In genomic region chr19:38479473-38479872, GRCm38 (mm10) we compare ENCODE assay signal across 11 mouse cellular contexts. TPM values are rescaled to one million over a fixed set of nuclear protein-coding genes. Genes with fewer than 3 reads are reported as not detected.
A peak's percentile ranks its signal among the peaks of the same experiment; 100 is the strongest.
DNase-seq lines count a peak whose midpoint lies in the region; ATAC-seq and TF ChIP-seq lines count a peak whose summit lies in the region.
"Had no signal": no experiment of that assay in that cellular context is flagged by ENCODE, and none has a peak within 500 bp of the region (broad histone marks: within the 10 kb centered on the region; RNA-seq: fewer than 3 reads in every experiment).

No protein-coding gene starts in this region.

- no peak for ATAC-seq in midbrain, embryonic 11.5 days (ENCODE audit: low FRiP score)
- no peak for ATAC-seq in midbrain, embryonic 15.5 days (replicated peaks)
- no peak for ATAC-seq in forebrain, postnatal 0 days
- ATAC-seq in limb, embryonic 15.5 days (ENCODE audit: insufficient number of reproducible peaks, low FRiP score, low TSS enrichment, low read depth), result no peak

- H3K9ac ChIP-seq in midbrain, embryonic 11.5 days (ENCODE audit: low read length), result no peak overlapping the region
- no peak overlapping the region for H3K9ac ChIP-seq in midbrain, embryonic 15.5 days
- no peak overlapping the region for H3K9ac ChIP-seq in forebrain, postnatal 0 days
- no peak overlapping the region for H3K9ac ChIP-seq in limb, embryonic 15.5 days
- H3K9ac ChIP-seq: liver, embryonic 15.5 days had no signal

- no peaks in the 10 kb centered on the region for H3K36me3 ChIP-seq in heart, embryonic 10.5 days
- H3K36me3 ChIP-seq in midbrain, embryonic 11.5 days (ENCODE audit: control insufficient read depth, insufficient read depth, low read length), result no peaks in the 10 kb centered on the region
- no peaks in the 10 kb centered on the region for H3K36me3 ChIP-seq in midbrain, embryonic 15.5 days (replicated peaks)
- H3K36me3 ChIP-seq in forebrain, postnatal 0 days (ENCODE audit: insufficient read depth), result no peaks in the 10 kb centered on the region
- H3K36me3 ChIP-seq in limb, embryonic 15.5 days, result no peaks in the 10 kb centered on the region
- H3K36me3 ChIP-seq: liver, embryonic 15.5 days had no signal

- peaks cover 15% of the 10 kb centered on the region for H3K27me3 ChIP-seq in heart, embryonic 10.5 days (ENCODE audit: insufficient read depth, poor library complexity, severe bottlenecking)
- peaks cover 19% of the 10 kb centered on the region for H3K27me3 ChIP-seq in midbrain, embryonic 11.5 days (ENCODE audit: control insufficient read depth, insufficient read depth, low read length)
- H3K27me3 ChIP-seq in midbrain, embryonic 15.5 days (replicated peaks), result peaks cover 36% of the 10 kb centered on the region
- H3K27me3 ChIP-seq in forebrain, postnatal 0 days (ENCODE audit: insufficient read depth, low read length), result peaks cover 4% of the 10 kb centered on the region
- H3K27me3 ChIP-seq in limb, embryonic 15.5 days, result peaks cover 3% of the 10 kb centered on the region; the same call in 1 of the 2 replicates

- H3K4me2 ChIP-seq in midbrain, embryonic 11.5 days, result no peak overlapping the region
- no peak overlapping the region; the same call in 1 of the 2 replicates for H3K4me2 ChIP-seq in midbrain, embryonic 15.5 days
- H3K4me2 ChIP-seq in forebrain, postnatal 0 days (ENCODE audit: low read depth), result 0 out of 2 replicates have a peak overlapping the region, but pooled peaks have one; percentile 4
- no peak overlapping the region for H3K4me2 ChIP-seq in limb, embryonic 15.5 days
- H3K4me2 ChIP-seq: liver, embryonic 15.5 days had no signal

- peaks cover 26% of the 10 kb centered on the region for H3K4me1 ChIP-seq in heart, embryonic 10.5 days
- H3K4me1 ChIP-seq in midbrain, embryonic 11.5 days (ENCODE audit: control insufficient read depth, insufficient read depth, low read length), result peaks cover 22% of the 10 kb centered on the region
- H3K4me1 ChIP-seq in midbrain, embryonic 15.5 days, result peaks cover 39% of the 10 kb centered on the region
- H3K4me1 ChIP-seq in forebrain, postnatal 0 days (ENCODE audit: insufficient read depth), result no peaks in the 10 kb centered on the region
- peaks cover 39% of the 10 kb centered on the region for H3K4me1 ChIP-seq in limb, embryonic 15.5 days
- H3K4me1 ChIP-seq: liver, embryonic 15.5 days had no signal

- no peak for DNase-seq in heart, embryonic 10.5 days (ENCODE audit: low spot score)
- no peak for DNase-seq in heart, adult 8-10 months (ENCODE audit: low spot score)
- DNase-seq in midbrain, embryonic 11.5 days (ENCODE audit: low spot score, missing footprints), result peak; percentile 86
- DNase-seq in forebrain, postnatal 0 days, result no peak
- no peak for DNase-seq in adrenal gland, adult (ENCODE audit: inconsistent age in 2 of 2, low spot score in 1 of 2)
- DNase-seq in cerebellum, postnatal 36 days, result no peak
- DNase-seq: kidney, adult 9 months had no signal

- 65% methylated on average over 5 of the region's 5 CpGs for WGBS in heart, embryonic 10.5 days
- WGBS in midbrain, embryonic 11.5 days, result 83% methylated on average over 5 of the region's 5 CpGs
- WGBS in midbrain, embryonic 15.5 days, result 82% methylated on average over 5 of the region's 5 CpGs
- 71% methylated on average over 5 of the region's 5 CpGs for WGBS in forebrain, postnatal 0 days
- WGBS in limb, embryonic 15.5 days, result 72% methylated on average over 5 of the region's 5 CpGs

- TF ChIP-seq CTCF in forebrain, postnatal 0 days (IDR thresholded peaks at IDR 0.05; ENCODE audit: low read depth), result no peak

- no peaks in the 10 kb centered on the region for H3K9me3 ChIP-seq in heart, embryonic 10.5 days
- H3K9me3 ChIP-seq in midbrain, embryonic 11.5 days (ENCODE audit: control insufficient read depth, low read length), result no peaks in the 10 kb centered on the region
- no peaks in the 10 kb centered on the region for H3K9me3 ChIP-seq in midbrain, embryonic 15.5 days
- H3K9me3 ChIP-seq in forebrain, postnatal 0 days (ENCODE audit: low read length), result no peaks in the 10 kb centered on the region
- no peaks in the 10 kb centered on the region for H3K9me3 ChIP-seq in limb, embryonic 15.5 days
- H3K9me3 ChIP-seq: liver, embryonic 15.5 days had no signal

- no peak overlapping the region for H3K4me3 ChIP-seq in heart, embryonic 10.5 days
- H3K4me3 ChIP-seq in midbrain, embryonic 11.5 days (ENCODE audit: low read depth, low read length), result no peak overlapping the region
- H3K4me3 ChIP-seq in midbrain, embryonic 15.5 days, result no peak overlapping the region
- H3K4me3 ChIP-seq in forebrain, postnatal 0 days (ENCODE audit: low read depth, low read length), result no peak overlapping the region
- no peak overlapping the region for H3K4me3 ChIP-seq in limb, embryonic 15.5 days
- H3K4me3 ChIP-seq: liver, embryonic 15.5 days had no signal

- H3K27ac ChIP-seq in heart, embryonic 10.5 days, result peak overlapping the region; percentile 42; the same call in 1 of the 2 replicates
- H3K27ac ChIP-seq in midbrain, embryonic 11.5 days (ENCODE audit: low read depth, low read length), result peak overlapping the region; percentile 22; the same call in 1 of the 2 replicates
- no peak overlapping the region for H3K27ac ChIP-seq in midbrain, embryonic 15.5 days
- H3K27ac ChIP-seq in forebrain, postnatal 0 days (ENCODE audit: low read depth, low read length), result no peak overlapping the region
- H3K27ac ChIP-seq in limb, embryonic 15.5 days, result peak overlapping the region; percentile 84
- H3K27ac ChIP-seq: liver, embryonic 15.5 days had no signal

RNA-seq across cellular contexts. Expression of gene Plce1, which starts 1.4 kb away (rescaled TPM):
- polyA plus RNA-seq in heart, embryonic 10.5 days (2016; fragmentation: Nextera tagmentation; extraction: Ambion mirVana), result 3.6 and 4.2 TPM in 2 replicates
- total RNA-seq in heart, adult 8-10 months (2022), result 10 to 100 TPM; 15.0 to 19.5 (median 17.7) TPM
- 4.1 and 4.3 TPM in 2 replicates for polyA plus RNA-seq in midbrain, embryonic 11.5 days (2014; fragmentation: Nextera tagmentation; extraction: Ambion mirVana)
- polyA plus RNA-seq in midbrain, embryonic 15.5 days (2015; fragmentation: Nextera tagmentation; extraction: Ambion mirVana), result 4.0 and 5.1 TPM in 2 replicates
- total RNA-seq in forebrain, postnatal 0 days (2014; rRNA removed), result 6.4 and 11.1 TPM in 2 replicates
- 1.3 and 2.8 TPM in 2 replicates for polyA plus RNA-seq in forebrain, postnatal 0 days (2015; fragmentation: Nextera tagmentation; extraction: Ambion mirVana)
- 8.2 and 8.5 TPM in 2 replicates for polyA plus RNA-seq in limb, embryonic 15.5 days (2015; fragmentation: Nextera tagmentation; extraction: Ambion mirVana)
- total RNA-seq: common myeloid progenitor, adult 5-6 weeks had no signal

Comparison
In these comparisons a context has a peak if more than half of its experiments do, and no peak if none do; other contexts are left out.
1. H3K27ac ChIP-seq: peak in heart, embryonic 10.5 days (single experiment), midbrain, embryonic 11.5 days (single experiment) and limb, embryonic 15.5 days (single experiment); none in midbrain, embryonic 15.5 days (single experiment) and forebrain, postnatal 0 days (single experiment).